Mouse (Mus musculus) layer of hippocampus, postnatal 14 days (tissue): Measurements from ENCODE around the gene Cacna1g. TPM values are rescaled to one million over a fixed set of nuclear protein-coding genes. Genes with fewer than 3 reads are reported as not detected.

Source experiments
- DNase-seq, 2 experiments: peaks; one replicate each; pipeline ENCODE4 v3.0.0; 2021 to 2022; ENCODE audit warnings: low spot score in 2 of 2, mixed read lengths in 1 of 2
- long read RNA-seq, 2 experiments: library from polyadenylated mRNA; stranded (forward); transcript quantifications; one replicate each; pipeline ENCODE4 v2.0.0; 2021
- total RNA-seq, 2 experiments: library from RNA; stranded (reverse); gene quantifications; 2 replicates each; pipeline ENCODE4 v1.2.3; 2021

Cacna1g gene
- total RNA-seq, result 10 to 100 TPM; 74.7 to 92.9 TPM
- long read RNA-seq, experiment 1, partial matches to known transcripts, result 9 of 12 reads
- long read RNA-seq, experiment 1, other reads (novel, unspliced or antisense), result 3 of 12 reads
- long read RNA-seq, experiment 2, partial matches to known transcripts, result 11 of 15 reads
- long read RNA-seq, experiment 2, other reads (novel, unspliced or antisense), result 3 of 15 reads

DNA sequence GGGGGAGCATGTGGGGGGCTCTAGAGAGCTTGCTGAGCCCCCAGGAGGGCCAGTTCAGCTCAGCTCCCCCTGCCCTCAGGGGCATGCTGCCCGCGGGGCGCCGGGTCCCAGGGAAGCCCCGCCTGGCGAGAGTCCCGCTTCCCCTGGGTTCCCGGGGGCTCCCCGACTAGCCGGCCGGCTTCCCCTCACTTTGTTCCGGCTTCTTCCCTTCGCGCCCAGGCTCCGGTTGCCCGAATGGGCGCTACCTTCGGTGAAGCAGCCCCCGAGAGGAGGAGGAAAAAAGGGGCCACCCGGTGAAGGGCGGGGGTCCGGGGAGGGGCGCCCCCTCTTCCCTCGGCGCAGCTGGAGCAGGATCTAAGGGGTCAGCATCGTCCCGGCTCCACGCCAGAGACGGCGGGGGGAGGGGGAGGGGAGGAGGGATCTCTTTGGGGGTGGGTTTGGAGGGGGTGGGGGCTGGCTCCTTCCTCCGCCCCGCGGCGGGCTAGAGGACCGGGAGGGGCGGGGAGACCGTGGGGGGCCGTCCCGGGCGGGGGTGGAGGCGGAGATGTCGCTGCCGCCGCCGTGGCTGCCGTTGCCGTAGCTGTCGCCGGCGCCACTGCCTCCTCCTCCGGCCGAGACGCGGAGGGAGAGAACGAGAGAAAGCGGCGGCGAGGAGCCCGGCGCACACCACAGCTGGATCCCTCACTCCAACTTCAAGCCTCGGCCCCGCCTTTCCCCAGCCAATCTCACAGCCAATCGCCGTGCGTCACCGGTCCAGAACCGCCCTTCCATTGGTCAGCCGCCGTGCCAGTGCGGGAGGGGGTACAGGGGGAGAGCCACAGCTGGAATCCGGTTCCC, at the start of gene Cacna1g:
Cacna1g (minus strand) TSS at position 492 of the 837 bp plus-strand sequence.
- peak; percentile 82 to 92 for DNase-seq

- peak; percentile 28 to 41 for DNase-seq
Measured at GRCm38 (mm10) chr11:94521219-94521843, 47.3 kb upstream of the Cacna1g start, which contains the start of gene Mycbpap. Gene Mycbpap, minus strand, starts transcription at chr11:94521742.

GRCm38 (mm10) chr11:94513452-94513851, 39.5 kb upstream of the Cacna1g start:
- DNase-seq, result no peak

GRCm38 (mm10) chr11:94508976-94509375, 35.0 kb upstream of the Cacna1g start:
- no peak for DNase-seq

DNA sequence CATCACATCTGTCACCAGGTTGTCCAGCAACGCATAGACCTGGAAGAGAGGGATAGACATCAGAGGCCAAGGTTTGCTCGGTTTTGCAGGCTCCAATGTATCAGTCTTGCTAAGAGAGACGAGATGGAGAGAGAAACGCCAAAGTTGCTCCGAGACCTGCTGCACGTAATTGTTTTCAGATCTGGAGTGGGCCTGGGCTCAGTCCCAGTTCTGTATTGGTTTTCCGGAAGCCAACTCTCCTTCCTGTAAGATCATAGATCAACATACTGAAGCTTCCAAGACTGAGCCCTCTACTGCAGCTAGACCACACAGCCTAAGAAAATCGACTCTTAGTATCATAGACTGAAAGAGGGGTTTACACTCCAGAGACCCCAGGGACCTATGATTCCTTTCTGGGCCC, 27.5 kb upstream of the Cacna1g start:
- no peak for DNase-seq

- DNase-seq, result no peak
Measured at GRCm38 (mm10) chr11:94500362-94500761, 26.4 kb upstream of the Cacna1g start.

DNA sequence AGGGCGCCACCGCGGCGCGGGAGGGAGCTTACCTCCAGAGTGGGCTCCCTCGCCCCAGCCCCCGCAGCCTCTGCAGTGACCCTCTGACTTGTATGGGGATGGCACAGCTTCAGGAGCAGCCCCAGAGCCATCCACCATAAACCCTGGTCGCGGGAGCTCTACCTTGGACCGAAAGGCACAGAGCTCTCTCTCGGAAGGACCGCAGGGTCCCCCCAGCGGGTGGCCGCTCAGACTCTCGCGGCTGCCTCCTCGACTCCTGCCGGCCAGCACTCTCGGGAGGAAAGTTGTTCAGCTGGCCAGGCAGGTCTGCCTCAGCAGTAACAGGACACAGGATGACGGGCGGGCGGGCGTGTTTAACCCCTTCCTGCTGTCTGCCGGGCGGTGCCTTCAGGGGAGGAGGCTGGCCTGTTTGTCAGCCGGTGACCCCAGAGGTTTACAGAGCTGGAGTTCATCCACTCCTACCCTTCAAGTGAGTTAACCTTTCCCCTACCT, 25.7 kb upstream of the Cacna1g start, which contains the start of gene Epn3:
Epn3 (minus strand) TSS at position 314 of the 492 bp plus-strand sequence.
- DNase-seq, result no peak

DNA sequence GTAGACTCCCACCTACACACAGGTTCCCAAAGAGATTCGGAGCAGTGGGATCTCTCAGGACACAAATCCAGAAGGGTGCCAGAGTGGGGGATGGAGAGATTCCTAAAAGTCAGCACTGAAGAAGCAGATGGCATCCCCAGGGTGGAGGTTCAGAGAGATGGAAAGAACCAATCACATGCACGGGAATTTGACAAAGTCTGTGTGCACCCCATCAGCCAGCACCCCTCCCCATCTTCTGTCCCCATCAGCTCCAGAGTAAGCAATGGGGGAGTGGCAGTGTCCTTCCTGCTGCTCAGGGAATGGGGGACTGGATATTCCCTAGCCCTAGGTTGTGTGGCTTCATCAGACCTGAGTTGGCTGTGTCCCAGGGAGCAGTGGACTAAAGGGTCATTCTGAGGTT, 25.0 kb upstream of the Cacna1g start:
- DNase-seq, result peak; percentile 32 to 69

DNA sequence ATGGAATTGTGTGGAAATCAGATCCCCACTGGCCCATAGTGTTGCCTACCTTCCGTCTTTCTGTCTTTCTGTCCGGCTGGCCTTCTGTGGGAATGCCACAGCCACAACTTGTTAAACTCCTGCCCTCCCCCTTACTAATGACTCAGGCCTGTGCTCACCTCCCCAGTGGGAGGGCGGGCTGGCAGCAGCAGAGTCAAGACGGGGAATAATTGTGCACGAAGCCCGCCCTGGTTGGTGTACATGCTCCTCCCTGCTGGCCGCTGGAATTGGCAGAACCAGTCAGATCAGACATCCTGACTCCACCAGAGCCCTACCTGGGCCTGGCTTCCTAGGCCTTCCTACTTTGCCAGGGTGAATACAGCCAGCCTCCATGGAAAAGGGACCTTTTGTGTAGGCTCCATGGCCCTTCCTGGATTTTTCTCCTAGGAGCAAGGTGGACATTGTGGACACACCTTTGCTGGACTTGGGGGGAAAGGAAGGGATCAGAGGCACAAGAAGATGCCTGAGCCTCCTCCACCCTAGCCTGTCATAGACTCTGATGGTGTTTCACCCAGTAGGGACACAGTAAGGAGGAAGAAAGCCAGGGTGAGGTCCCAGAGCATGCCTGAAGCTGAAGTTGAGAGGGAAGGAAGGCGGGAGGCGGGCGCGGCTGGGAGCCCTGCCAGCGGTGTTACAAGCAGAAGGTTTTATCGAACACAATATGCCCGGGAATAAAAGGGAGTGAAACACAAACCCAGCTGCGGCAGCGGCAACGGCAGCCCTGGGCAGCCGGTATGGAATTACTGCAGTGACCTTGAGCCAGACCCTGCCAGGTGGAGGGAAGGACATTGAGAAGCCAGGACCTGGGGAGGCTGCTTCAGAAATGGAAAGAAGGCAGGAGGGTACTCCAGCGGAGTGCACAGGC, 24.3 kb upstream of the Cacna1g start:
- peak; percentile 46 to 57 for DNase-seq

DNA sequence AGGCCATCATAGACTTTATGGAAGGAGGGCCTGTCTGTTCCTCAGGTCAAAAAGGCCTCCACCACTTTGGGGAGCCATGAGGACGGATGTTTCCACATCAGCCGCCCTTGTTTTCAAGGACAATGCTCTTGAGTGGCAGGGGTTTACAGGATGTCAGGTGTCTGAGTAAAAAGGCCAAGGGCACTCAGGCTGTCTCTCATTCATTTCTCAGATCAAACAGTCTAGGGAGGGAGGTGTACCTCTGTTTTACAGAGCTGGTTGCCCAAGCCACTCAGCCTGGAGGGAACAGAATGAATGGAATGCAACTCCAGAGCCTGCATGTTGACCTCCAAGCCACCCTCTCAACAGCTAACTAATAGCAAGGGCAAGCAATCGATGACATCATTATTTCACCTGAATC, 21.4 kb upstream of the Cacna1g start:
- no peak for DNase-seq

DNA sequence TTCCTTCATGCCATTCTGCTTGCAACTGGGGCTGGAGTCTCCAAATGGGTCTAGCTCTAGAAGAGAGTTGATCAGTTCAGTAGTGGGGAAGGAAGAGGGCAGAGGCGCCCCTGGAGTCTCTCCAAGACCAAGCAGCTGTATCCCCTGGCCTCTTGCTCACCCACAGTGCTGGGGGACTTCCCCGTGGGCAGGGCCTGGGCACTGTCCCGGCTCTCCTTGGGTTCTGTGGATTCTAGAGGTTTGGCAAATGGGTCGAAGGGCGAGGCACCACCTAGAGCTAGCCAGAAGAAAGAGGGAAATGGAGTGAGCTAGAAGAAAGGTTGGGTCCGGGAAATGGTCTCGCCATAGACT, 17.7 kb upstream of the Cacna1g start:
- no peak for DNase-seq

- DNase-seq, result peak in 1 of 2 experiments; percentile 56
Measured at GRCm38 (mm10) chr11:94491035-94491748, 17.2 kb upstream of the Cacna1g start.

DNA sequence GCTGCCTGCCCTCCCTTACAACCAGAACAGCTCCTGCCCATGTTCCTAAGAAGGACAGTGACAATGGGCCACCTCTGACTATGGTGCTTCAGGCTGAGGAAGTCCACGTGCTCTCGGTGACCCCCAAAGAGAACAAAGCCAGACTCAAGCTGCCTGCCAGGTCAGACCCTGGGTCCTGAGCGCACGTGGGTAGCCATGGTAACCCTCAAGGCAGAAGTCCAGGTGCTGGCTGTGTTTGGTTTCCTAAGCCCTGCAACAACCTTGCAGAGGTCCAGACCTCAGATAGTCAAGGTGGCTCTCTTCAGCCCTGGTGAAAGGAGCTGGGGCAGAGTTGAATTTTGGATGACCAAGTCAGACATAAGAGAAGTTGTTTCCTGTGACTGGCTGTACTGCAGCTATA, 15.7 kb upstream of the Cacna1g start:
- no peak for DNase-seq

DNA sequence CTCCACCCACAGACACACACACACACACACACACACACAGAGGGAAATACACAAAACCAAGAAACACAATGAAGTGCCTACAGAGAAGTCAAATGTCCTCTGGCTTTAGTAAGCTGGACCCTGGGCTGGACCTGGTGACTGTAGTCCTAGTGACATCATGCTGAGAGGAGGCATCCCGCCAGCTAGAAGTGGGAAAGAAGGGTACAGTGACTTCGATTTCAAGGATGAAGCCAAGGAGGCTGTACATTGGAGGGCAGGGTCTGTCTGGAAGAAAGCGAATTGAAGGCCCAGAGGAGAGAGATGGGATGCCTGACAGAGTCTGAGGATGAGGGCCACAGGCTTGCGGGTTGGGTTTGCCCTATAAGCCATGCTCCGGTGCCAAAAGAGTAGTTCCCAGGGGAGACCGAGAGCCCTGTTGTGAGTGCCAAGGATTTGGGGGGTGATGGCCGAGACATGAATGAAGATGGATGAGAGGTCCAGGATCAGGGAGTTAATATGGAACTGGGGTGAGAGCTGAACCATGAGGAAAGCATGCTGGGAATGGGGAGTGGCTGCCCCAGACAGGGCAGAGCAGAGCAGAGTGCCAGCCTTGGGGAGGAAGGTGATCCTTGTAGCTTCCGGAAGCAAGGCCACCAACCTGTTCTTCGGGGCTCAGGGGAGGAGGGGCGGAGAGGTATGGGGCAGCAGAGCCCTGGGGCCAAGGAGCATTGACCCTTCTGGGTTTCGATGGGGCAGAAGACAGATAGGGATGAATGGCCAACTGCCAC, 15.0 kb upstream of the Cacna1g start:
- no peak for DNase-seq

DNA sequence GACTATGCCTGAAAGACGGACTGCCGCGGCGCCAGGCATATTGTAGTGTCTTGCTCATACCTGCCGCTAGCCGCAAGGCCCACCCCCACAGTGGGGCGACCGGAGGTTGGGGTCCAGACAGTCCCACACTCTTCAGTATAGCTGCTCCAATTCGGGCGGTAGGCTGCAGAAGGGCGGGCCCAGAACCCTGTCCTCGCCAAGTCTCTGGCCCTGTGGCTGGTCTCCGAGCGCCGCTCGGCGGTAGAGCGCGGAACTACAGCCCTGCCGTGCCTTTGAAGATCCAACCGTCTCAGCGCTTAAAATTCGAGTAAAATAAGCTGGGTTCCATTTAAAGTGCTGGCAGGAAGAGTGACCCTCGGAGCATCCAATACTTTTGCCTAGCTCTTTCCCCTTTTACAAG, 12.0 kb upstream of the Cacna1g start, which contains the start of gene Spata20:
Spata20 (minus strand) TSS at position 179 of the 400 bp plus-strand sequence.
- peak; percentile 91 for DNase-seq

- DNase-seq, result no peak
Measured at GRCm38 (mm10) chr11:94485223-94485622, 11.2 kb upstream of the Cacna1g start.

DNA sequence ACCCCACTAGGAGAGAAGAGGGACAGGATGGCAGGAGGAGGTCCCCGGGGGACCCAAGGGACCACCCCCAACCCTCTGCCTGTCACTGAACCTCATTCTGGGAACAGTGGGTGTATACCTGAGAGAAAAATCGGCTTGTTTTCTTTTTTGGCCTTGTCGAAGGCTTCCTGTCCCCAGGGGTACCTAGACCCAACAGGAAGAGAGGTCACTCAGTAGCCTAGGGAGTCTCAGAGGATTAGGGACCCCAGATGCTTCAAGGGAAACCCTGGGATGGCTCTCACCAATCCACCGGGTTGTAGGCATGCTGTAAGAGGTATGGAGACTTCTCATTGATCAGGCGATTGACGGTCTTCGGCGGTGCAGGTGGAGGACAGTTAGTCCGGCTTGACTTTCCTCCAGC, 10.6 kb upstream of the Cacna1g start:
- no peak for DNase-seq

DNA sequence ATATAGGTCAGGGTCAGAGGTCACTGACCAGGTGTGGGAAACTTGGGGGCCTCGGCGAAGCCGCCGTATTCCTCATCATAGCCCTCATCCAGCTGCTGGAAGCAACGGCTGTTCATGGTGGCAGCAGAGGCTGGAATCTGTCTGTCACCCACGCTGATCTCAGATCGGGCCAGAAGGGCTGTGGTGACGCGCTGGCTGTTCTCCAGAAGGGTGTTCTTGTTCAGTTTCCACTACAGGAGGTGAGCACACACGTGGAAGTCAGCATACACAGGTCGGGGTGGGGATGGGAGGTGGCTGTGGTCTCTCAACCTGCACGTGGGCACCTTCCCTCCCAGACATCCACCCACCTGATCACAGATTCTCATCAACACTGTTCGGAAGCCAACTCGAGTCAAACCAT, 9.9 kb upstream of the Cacna1g start:
- DNase-seq, result no peak

DNA sequence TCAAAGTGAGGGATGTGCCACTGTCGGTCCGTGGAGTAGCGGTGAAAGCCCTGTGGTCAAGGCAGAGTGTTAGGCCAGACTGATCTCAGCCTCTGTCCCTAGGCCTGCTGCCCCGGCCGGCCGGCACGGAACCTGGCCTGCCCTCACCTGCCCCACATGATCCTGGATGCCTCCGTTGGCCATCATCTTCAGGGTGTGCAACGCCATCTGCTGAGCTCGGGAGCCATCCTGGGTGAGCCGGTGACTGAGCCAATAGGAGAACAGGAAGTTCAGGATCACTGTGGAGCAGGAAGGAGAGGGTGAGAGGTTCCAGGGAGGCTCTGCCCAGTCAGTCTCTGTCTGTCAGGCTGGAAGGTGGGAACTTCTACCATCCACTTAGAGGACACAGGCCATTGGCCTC, 9.4 kb upstream of the Cacna1g start:
- no peak for DNase-seq
